8 mouse cellular contexts compared by ENCODE assay signal in the genomic region with DNA sequence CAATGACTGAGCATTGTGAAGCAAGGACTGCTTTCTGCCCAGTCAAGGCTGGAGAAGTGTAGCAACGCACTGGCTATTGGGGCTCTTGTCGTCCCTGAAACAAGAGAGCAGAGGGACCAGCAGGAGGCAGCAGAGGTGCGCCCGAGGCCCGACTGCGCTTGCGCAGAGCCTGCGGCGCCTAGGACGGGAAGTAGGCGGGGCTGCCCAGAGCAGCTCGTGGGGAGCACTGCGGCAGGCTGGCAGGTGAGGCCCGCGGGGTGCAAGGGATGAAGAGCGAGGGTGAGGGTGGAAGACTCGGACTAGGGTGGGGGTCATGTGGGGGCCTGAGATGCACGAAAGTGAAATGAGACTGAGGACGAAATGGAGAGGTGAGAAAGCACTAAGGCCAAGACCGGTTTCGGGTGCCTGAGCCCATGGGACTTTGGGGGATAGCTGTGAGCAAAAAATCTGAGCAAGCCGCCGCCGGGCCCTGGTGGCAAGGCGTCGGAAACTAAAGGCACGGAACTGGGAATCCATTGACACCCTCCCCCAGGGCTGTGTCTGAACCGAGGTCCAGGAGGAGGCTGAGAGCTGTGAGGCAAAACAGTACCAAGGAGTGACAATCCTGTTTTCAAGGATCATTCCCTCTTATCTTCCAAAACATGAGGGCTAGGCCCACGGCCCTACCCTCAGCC. TPM values are rescaled to one million over a fixed set of nuclear protein-coding genes. Genes with fewer than 3 reads are reported as not detected.
DNase-seq lines count a peak whose midpoint lies in the region; ATAC-seq and TF ChIP-seq lines count a peak whose summit lies in the region.

A gene (plus strand): TSS at position 88 of the 674 bp plus-strand sequence.

- under 1% methylated on average over 29 of the region's 29 CpGs for WGBS in hindbrain, embryonic 10.5 days
- under 1% methylated on average over 29 of the region's 29 CpGs for WGBS in lung, postnatal 0 days

- H3K27ac ChIP-seq in hindbrain, embryonic 10.5 days: peak within 1 kb of the TSS; percentile 87
- H3K27ac ChIP-seq in lung, postnatal 0 days (ENCODE audit: low read length): peak within 1 kb of the TSS; percentile 81

- ATAC-seq in frontal cortex, adult (ENCODE audit: low TSS enrichment): peak; percentile 86
- ATAC-seq in lung, postnatal 0 days: peak; percentile 96

- no peak for TF ChIP-seq EP300 in lung, postnatal 0 days (IDR thresholded peaks at IDR 0.05)

- no peaks in the 10 kb centered on the region for H3K27me3 ChIP-seq in hindbrain, embryonic 10.5 days (ENCODE audit: insufficient read depth, poor library complexity, severe bottlenecking)
- no peaks in the 10 kb centered on the region for H3K27me3 ChIP-seq in lung, postnatal 0 days (replicated peaks; ENCODE audit: insufficient read depth, low read length)

- peaks cover 19% of the 10 kb centered on the region for H3K4me1 ChIP-seq in hindbrain, embryonic 10.5 days (replicated peaks)
- peaks cover 10% of the 10 kb centered on the region for H3K4me1 ChIP-seq in lung, postnatal 0 days (ENCODE audit: insufficient read depth, low read depth, low read length)

- TF ChIP-seq CTCF in lung, postnatal 0 days (IDR thresholded peaks at IDR 0.05): peak; percentile 100

- no peaks in the 10 kb centered on the region for H3K9me3 ChIP-seq in hindbrain, embryonic 10.5 days
- no peaks in the 10 kb centered on the region for H3K9me3 ChIP-seq in lung, postnatal 0 days (ENCODE audit: low read length)

- H3K9ac ChIP-seq in lung, postnatal 0 days (replicated peaks; ENCODE audit: low read depth): peak within 1 kb of the TSS; percentile 59

- peak within 1 kb of the TSS; percentile 76 for H3K4me3 ChIP-seq in hindbrain, embryonic 10.5 days
- H3K4me3 ChIP-seq in lung, postnatal 0 days (ENCODE audit: low read depth, low read length): peak within 1 kb of the TSS; percentile 49

- peak; percentile 94 for DNase-seq in MN1 (ENCODE audit: low spot score)
- peak; percentile 96 for DNase-seq in cerebellum, adult 9-10 months
- peak; percentile 94 for DNase-seq in hindbrain, embryonic 10.5 days (ENCODE audit: low spot score)
- peak; percentile 94 for DNase-seq in layer of hippocampus, adult 9-11 months
- peak; percentile 97 for DNase-seq in lung, postnatal 0 days (ENCODE audit: low spot score)
- peak; percentile 96 for DNase-seq in ovary, postnatal 14 days (ENCODE audit: low spot score)
- DNase-seq in thymus, postnatal 14 days: peak; percentile 97

- peak within 1 kb of the TSS; percentile 65 for H3K4me2 ChIP-seq in lung, postnatal 0 days (replicated peaks; ENCODE audit: low read depth, low read length)

- H3K36me3 ChIP-seq in hindbrain, embryonic 10.5 days: peaks cover 39% of the 10 kb centered on the region
- peaks cover 10% of the 10 kb centered on the region; the same call in 1 of the 2 replicates for H3K36me3 ChIP-seq in lung, postnatal 0 days (ENCODE audit: insufficient read depth, low read length)

RNA-seq across cellular contexts. Expression of the gene that starts here (rescaled TPM):
- 26.5 and 29.5 TPM in 2 replicates for polyA plus RNA-seq in hindbrain, embryonic 10.5 days (2016; fragmentation: Nextera tagmentation; extraction: Ambion mirVana)
- polyA plus RNA-seq in lung, postnatal 0 days (2015; fragmentation: Nextera tagmentation; extraction: Ambion mirVana): 24.9 and 26.8 TPM in 2 replicates

Comparison
In these comparisons a context has a peak if more than half of its experiments do, and no peak if none do; other contexts are left out.
1. Peak in every context shown above with its lines: DNase-seq, ATAC-seq, H3K4me3 ChIP-seq and H3K27ac ChIP-seq.